Mouse (Mus musculus): Measurements from ENCODE around the gene Zscan5b.

GRCm38 (mm10) chr7:6186756-6187155 lies 35.3 kb upstream of the Zscan5b start:
- TF ChIP-seq POLR2A (IDR thresholded peaks at IDR 0.05; ENCODE audit: extremely low read depth, insufficient read depth, low read length) (no peak), CTCF (IDR thresholded peaks at IDR 0.05; ENCODE audit: low read depth, low read length) (no peak)
